Mouse (Mus musculus): ENCODE results near the gene Bpi. TPM values are rescaled to one million over a fixed set of nuclear protein-coding genes. Genes with fewer than 3 reads are reported as not detected.

Bpi gene
- polyA plus RNA-seq, 2 experiments = 0.03 TPM; not detected in 1

DNA sequence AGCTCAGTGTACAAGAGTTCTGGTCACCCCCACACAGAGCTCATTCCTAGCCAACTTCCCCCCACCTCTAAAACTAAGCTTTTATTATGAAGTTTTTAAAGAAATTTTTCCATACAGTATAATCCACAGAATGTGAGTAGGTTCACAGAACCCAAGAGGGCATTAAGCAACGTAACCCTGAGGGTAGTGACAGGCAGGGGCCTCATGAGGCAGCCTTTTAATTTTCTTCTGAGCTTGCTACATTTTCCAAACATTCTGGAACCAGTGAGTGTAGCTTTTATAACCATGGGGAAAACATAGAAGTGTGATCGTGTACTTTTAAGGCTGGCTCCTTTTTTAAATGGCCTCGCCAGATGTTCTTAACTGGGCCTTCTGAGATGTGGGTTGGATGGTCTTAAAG is 34.4 kb upstream of the Bpi start:
- no peaks in the 10 kb centered on the region for H3K9me3 ChIP-seq (ENCODE audit: control insufficient read depth, low read length)
- no peak overlapping the region for H3K9ac ChIP-seq (ENCODE audit: low read depth, low read length, severe bottlenecking)
- ATAC-seq (ENCODE audit: low FRiP score, low read depth) (peak; percentile 76), DNase-seq (ENCODE audit: low spot score) (peak; percentile 62)
- peak overlapping the region; percentile 32; the same call in 1 of the 2 replicates for H3K4me2 ChIP-seq (replicated peaks; ENCODE audit: low read depth, low read length, severe bottlenecking)
- H3K27ac ChIP-seq (replicated peaks; ENCODE audit: low read depth, low read length) = peak overlapping the region; percentile 91
- H3K4me1 ChIP-seq (ENCODE audit: control insufficient read depth, insufficient read depth, low read length) = peaks cover 36% of the 10 kb centered on the region
- H3K27me3 ChIP-seq (ENCODE audit: control insufficient read depth, insufficient read depth, low read length) = no peaks in the 10 kb centered on the region
- H3K4me3 ChIP-seq (replicated peaks; ENCODE audit: low read length) = no peak overlapping the region
- WGBS = 14% methylated on average over 3 of the region's 3 CpGs
- peaks cover 18% of the 10 kb centered on the region for H3K36me3 ChIP-seq (ENCODE audit: control insufficient read depth, insufficient read depth, low read length)
- no peak for TF ChIP-seq POLR2A (IDR thresholded peaks at IDR 0.05; ENCODE audit: borderline replicate concordance, extremely low read depth, insufficient read depth, insufficient read length)

- no peak for TF ChIP-seq POLR2A (IDR thresholded peaks at IDR 0.05; ENCODE audit: borderline replicate concordance, extremely low read depth, insufficient read depth, insufficient read length)
- DNase-seq (ENCODE audit: low spot score) (no peak), ATAC-seq (ENCODE audit: low FRiP score, low read depth) (no peak)
- no peak overlapping the region for H3K4me2 ChIP-seq (replicated peaks; ENCODE audit: low read depth, low read length, severe bottlenecking)
- no peak overlapping the region for H3K27ac ChIP-seq (replicated peaks; ENCODE audit: low read depth, low read length)
- H3K36me3 ChIP-seq (ENCODE audit: control insufficient read depth, insufficient read depth, low read length) = peaks cover under 1% of the 10 kb centered on the region; the same call in 1 of the 2 replicates
- H3K9ac ChIP-seq (ENCODE audit: low read depth, low read length, severe bottlenecking) = no peak overlapping the region
- no peaks in the 10 kb centered on the region for H3K27me3 ChIP-seq (ENCODE audit: control insufficient read depth, insufficient read depth, low read length)
- no peaks in the 10 kb centered on the region for H3K9me3 ChIP-seq (ENCODE audit: control insufficient read depth, low read length)
- H3K4me3 ChIP-seq (replicated peaks; ENCODE audit: low read length) = no peak overlapping the region
- peaks cover 40% of the 10 kb centered on the region for H3K4me1 ChIP-seq (ENCODE audit: control insufficient read depth, insufficient read depth, low read length)
- 72% methylated on average over 5 of the region's 5 CpGs for WGBS
Measured at GRCm38 (mm10) chr2:158225301-158225700, 32.6 kb upstream of the Bpi start.

DNA sequence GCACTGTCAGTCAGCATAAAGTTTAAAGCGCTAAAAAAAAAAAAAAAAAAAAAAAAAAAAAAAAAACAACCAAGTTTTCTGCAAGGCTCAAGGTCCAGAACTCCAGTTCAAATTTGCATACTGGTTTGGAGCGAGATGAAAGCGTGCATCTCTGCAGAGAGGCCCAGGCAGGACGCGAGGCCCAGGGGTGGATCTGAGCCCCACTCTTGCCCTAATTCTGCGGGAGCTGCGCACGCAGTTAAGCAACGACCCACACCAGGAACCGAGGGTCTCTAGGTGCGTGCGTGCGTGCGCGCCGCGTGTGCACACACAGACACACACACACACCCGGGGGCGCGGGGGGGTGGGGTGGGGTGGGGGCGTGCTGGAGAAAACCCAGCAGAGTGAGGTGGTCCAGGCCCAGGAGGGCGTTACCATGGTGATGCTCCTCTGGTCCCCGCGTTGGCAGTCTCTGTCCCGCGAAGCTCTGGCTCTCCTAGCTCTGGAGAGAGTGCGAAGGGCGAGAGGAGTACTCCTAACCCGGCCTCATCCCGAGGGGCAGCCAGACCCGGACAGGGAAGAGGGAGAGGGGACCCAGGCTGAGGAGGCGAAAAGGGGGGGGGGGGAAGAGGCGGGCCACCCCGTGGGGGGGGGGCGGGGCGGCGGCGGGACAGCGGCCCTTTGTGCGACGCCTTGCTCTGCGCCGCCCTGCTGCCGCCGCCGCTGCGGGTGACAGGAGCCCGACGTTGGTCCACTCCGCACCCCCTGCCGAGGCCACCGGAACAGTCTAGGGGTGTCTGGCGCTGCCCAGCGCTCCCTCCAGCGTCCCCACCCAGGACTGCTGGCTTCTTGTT is 29.0 kb upstream of the Bpi start, which contains the start of gene D630003M21Rik:
Gene D630003M21Rik, minus strand, starts transcription at position 553 of the 833 bp plus-strand sequence.
- ATAC-seq (ENCODE audit: low FRiP score, low read depth) = peak; percentile 71
- peak within 1 kb of the TSS; percentile 88 for H3K27ac ChIP-seq (replicated peaks; ENCODE audit: low read depth, low read length)

DNA sequence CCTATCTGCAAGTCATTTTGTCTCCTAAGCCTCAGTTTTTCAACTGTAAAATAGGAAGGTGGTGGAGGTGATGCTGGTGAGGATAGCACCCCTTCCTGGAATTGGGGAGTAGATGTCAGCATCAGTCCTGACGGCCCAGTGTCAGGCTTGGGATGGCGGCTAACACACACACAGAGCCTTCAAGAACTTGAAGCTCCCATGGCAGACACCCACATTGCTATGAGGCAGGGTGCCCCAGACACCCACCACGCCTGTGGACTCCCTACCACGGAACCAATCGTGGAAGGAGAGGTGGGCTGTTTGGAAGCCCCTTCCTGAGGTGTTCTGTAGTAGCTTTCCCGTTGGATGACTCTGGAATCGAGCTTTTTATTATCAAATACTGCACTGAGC is 28.4 kb upstream of the Bpi start:
- peak overlapping the region; percentile 53 for H3K4me3 ChIP-seq (replicated peaks; ENCODE audit: low read length)
- TF ChIP-seq POLR2A (IDR thresholded peaks at IDR 0.05; ENCODE audit: borderline replicate concordance, extremely low read depth, insufficient read depth, insufficient read length) = no peak
- H3K4me1 ChIP-seq (ENCODE audit: control insufficient read depth, insufficient read depth, low read length) = peaks cover 20% of the 10 kb centered on the region
- H3K9ac ChIP-seq (ENCODE audit: low read depth, low read length, severe bottlenecking) = peak overlapping the region; percentile 70
- no peak for DNase-seq (ENCODE audit: low spot score)
- 22% methylated on average over 7 of the region's 7 CpGs for WGBS
- peak overlapping the region; percentile 84 for H3K4me2 ChIP-seq (replicated peaks; ENCODE audit: low read depth, low read length, severe bottlenecking)
- H3K27me3 ChIP-seq (ENCODE audit: control insufficient read depth, insufficient read depth, low read length) = no peaks in the 10 kb centered on the region
- ATAC-seq (ENCODE audit: low FRiP score, low read depth) = no peak
- peak overlapping the region; percentile 88 for H3K27ac ChIP-seq (replicated peaks; ENCODE audit: low read depth, low read length)
- H3K36me3 ChIP-seq (ENCODE audit: control insufficient read depth, insufficient read depth, low read length) = no peaks in the 10 kb centered on the region
- no peaks in the 10 kb centered on the region for H3K9me3 ChIP-seq (ENCODE audit: control insufficient read depth, low read length)

More for the DNA sequence above, 29.0 kb upstream of the Bpi start, which contains the start of gene D630003M21Rik:
- no peak for TF ChIP-seq POLR2A (IDR thresholded peaks at IDR 0.05; ENCODE audit: borderline replicate concordance, extremely low read depth, insufficient read depth, insufficient read length)
- Histone ChIP-seq H3K9ac (ENCODE audit: low read depth, low read length, severe bottlenecking) (peak within 1 kb of the TSS; percentile 70), H3K36me3 (ENCODE audit: control insufficient read depth, insufficient read depth, low read length) (no peaks in the 10 kb centered on the region), H3K27me3 (ENCODE audit: control insufficient read depth, insufficient read depth, low read length) (no peaks in the 10 kb centered on the region), H3K9me3 (ENCODE audit: control insufficient read depth, low read length) (no peaks in the 10 kb centered on the region), H3K4me1 (ENCODE audit: control insufficient read depth, insufficient read depth, low read length) (peaks cover 26% of the 10 kb centered on the region), H3K4me3 (replicated peaks; ENCODE audit: low read length) (peak within 1 kb of the TSS; percentile 53), H3K4me2 (replicated peaks; ENCODE audit: low read depth, low read length, severe bottlenecking) (peak within 1 kb of the TSS; percentile 84)
- WGBS = under 1% methylated on average over 19 of the region's 55 CpGs
- peak; percentile 45 for DNase-seq (ENCODE audit: low spot score)

DNA sequence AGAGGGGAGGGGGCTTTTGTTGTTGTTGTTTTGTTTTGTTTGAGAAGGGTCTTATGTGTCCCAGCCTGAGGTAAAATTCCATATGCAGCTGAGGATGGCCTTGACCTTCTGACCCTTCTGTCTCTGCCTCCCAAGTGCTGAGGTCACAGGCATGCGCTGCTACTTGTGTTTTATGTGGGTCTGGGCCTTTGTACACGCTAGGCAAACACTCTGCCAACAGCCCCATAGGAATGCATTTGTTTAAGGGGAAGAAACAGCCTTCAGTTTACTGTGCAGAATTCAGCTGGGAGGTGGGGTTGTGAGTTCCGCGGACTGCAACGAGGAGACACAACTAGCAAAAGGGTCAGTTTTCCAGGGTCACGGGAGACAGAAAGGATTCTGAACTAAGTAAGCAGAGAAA is 27.3 kb upstream of the Bpi start:
- no peak for DNase-seq (ENCODE audit: low spot score)
- no peak overlapping the region for H3K9ac ChIP-seq (ENCODE audit: low read depth, low read length, severe bottlenecking)

More for the DNA sequence above, 27.3 kb upstream of the Bpi start:
- Histone ChIP-seq H3K27ac (replicated peaks; ENCODE audit: low read depth, low read length) (peak overlapping the region; percentile 21; the same call in 1 of the 2 replicates), H3K9me3 (ENCODE audit: control insufficient read depth, low read length) (no peaks in the 10 kb centered on the region), H3K36me3 (ENCODE audit: control insufficient read depth, insufficient read depth, low read length) (no peaks in the 10 kb centered on the region), H3K4me2 (replicated peaks; ENCODE audit: low read depth, low read length, severe bottlenecking) (0 out of 2 replicates have a peak overlapping the region, but pooled peaks have one; percentile 4), H3K4me3 (replicated peaks; ENCODE audit: low read length) (no peak overlapping the region), H3K4me1 (ENCODE audit: control insufficient read depth, insufficient read depth, low read length) (peaks cover 16% of the 10 kb centered on the region), H3K27me3 (ENCODE audit: control insufficient read depth, insufficient read depth, low read length) (no peaks in the 10 kb centered on the region)
- TF ChIP-seq POLR2A (IDR thresholded peaks at IDR 0.05; ENCODE audit: borderline replicate concordance, extremely low read depth, insufficient read depth, insufficient read length) = no peak
- ATAC-seq (ENCODE audit: low FRiP score, low read depth) = no peak
- 50% methylated on average over 6 of the region's 6 CpGs for WGBS
